Mouse (Mus musculus): ENCODE measurements around the gene Wnt7a. TPM values are rescaled to one million over a fixed set of nuclear protein-coding genes. Genes with fewer than 3 reads are reported as not detected.

Wnt7a gene
- polyA plus RNA-seq, 1 experiment from 2014 or later: 2.5 TPM

- 73% methylated on average over 4 of the region's 4 CpGs for WGBS
- no peak overlapping the region for H3K27ac ChIP-seq (replicated peaks; ENCODE audit: low read depth, low read length)
- H3K4me3 ChIP-seq (ENCODE audit: low read depth, low read length): no peak overlapping the region
- ATAC-seq (ENCODE audit: insufficient number of reproducible peaks, low FRiP score, low TSS enrichment, low read depth) (no peak), DNase-seq (ENCODE audit: low spot score) (no peak)
- no peak overlapping the region for H3K9ac ChIP-seq (ENCODE audit: low read length)
- no peak overlapping the region for H3K4me2 ChIP-seq (ENCODE audit: low read depth, severe bottlenecking)
- H3K27me3 ChIP-seq (ENCODE audit: control insufficient read depth, insufficient read depth, low read length): no peaks in the 10 kb centered on the region
- H3K36me3 ChIP-seq (ENCODE audit: control insufficient read depth, insufficient read depth, low read length): no peaks in the 10 kb centered on the region
- H3K4me1 ChIP-seq (ENCODE audit: control insufficient read depth, insufficient read depth, low read length): no peaks in the 10 kb centered on the region
- H3K9me3 ChIP-seq (ENCODE audit: control insufficient read depth, low read length): no peaks in the 10 kb centered on the region
Observed at GRCm38 (mm10) chr6:91424151-91424550, 13.0 kb upstream of the Wnt7a start.

GRCm38 (mm10) chr6:91421629-91422028 is 10.5 kb upstream of the Wnt7a start:
- Histone ChIP-seq H3K27me3 (ENCODE audit: control insufficient read depth, insufficient read depth, low read length) (no peaks in the 10 kb centered on the region), H3K9me3 (ENCODE audit: control insufficient read depth, low read length) (no peaks in the 10 kb centered on the region), H3K9ac (ENCODE audit: low read length) (no peak overlapping the region), H3K4me3 (ENCODE audit: low read depth, low read length) (no peak overlapping the region), H3K27ac (replicated peaks; ENCODE audit: low read depth, low read length) (no peak overlapping the region), H3K4me1 (ENCODE audit: control insufficient read depth, insufficient read depth, low read length) (no peaks in the 10 kb centered on the region), H3K4me2 (ENCODE audit: low read depth, severe bottlenecking) (no peak overlapping the region), H3K36me3 (ENCODE audit: control insufficient read depth, insufficient read depth, low read length) (no peaks in the 10 kb centered on the region)
- 69% methylated on average over 4 of the region's 4 CpGs for WGBS
- ATAC-seq (ENCODE audit: insufficient number of reproducible peaks, low FRiP score, low TSS enrichment, low read depth) (no peak), DNase-seq (ENCODE audit: low spot score) (no peak)

GRCm38 (mm10) chr6:91417291-91417845 is 6.2 kb upstream of the Wnt7a start:
- no peak overlapping the region for H3K27ac ChIP-seq (replicated peaks; ENCODE audit: low read depth, low read length)
- no peak overlapping the region for H3K9ac ChIP-seq (ENCODE audit: low read length)
- H3K4me2 ChIP-seq (ENCODE audit: low read depth, severe bottlenecking): no peak overlapping the region
- H3K4me1 ChIP-seq (ENCODE audit: control insufficient read depth, insufficient read depth, low read length): no peaks in the 10 kb centered on the region
- H3K36me3 ChIP-seq (ENCODE audit: control insufficient read depth, insufficient read depth, low read length): no peaks in the 10 kb centered on the region
- WGBS: 73% methylated on average over 5 of the region's 5 CpGs
- no peak for DNase-seq (ENCODE audit: low spot score)
- H3K27me3 ChIP-seq (ENCODE audit: control insufficient read depth, insufficient read depth, low read length): peaks cover 20% of the 10 kb centered on the region
- no peak overlapping the region for H3K4me3 ChIP-seq (ENCODE audit: low read depth, low read length)
- no peaks in the 10 kb centered on the region for H3K9me3 ChIP-seq (ENCODE audit: control insufficient read depth, low read length)
- ATAC-seq (ENCODE audit: insufficient number of reproducible peaks, low FRiP score, low TSS enrichment, low read depth): no peak

- 76% methylated on average over 4 of the region's 4 CpGs for WGBS
- H3K27me3 ChIP-seq (ENCODE audit: control insufficient read depth, insufficient read depth, low read length): peaks cover 32% of the 10 kb centered on the region
- DNase-seq (ENCODE audit: low spot score): no peak
Observed at GRCm38 (mm10) chr6:91416146-91416545, 5.0 kb upstream of the Wnt7a start.

GRCm38 (mm10) chr6:91414890-91415289 is 3.7 kb upstream of the Wnt7a start:
- Histone ChIP-seq H3K9me3 (ENCODE audit: control insufficient read depth, low read length) (no peaks in the 10 kb centered on the region), H3K36me3 (ENCODE audit: control insufficient read depth, insufficient read depth, low read length) (no peaks in the 10 kb centered on the region), H3K4me3 (ENCODE audit: low read depth, low read length) (no peak overlapping the region), H3K27me3 (ENCODE audit: control insufficient read depth, insufficient read depth, low read length) (peaks cover 45% of the 10 kb centered on the region), H3K9ac (ENCODE audit: low read length) (no peak overlapping the region), H3K27ac (replicated peaks; ENCODE audit: low read depth, low read length) (no peak overlapping the region), H3K4me2 (ENCODE audit: low read depth, severe bottlenecking) (no peak overlapping the region), H3K4me1 (ENCODE audit: control insufficient read depth, insufficient read depth, low read length) (peaks cover 12% of the 10 kb centered on the region)
- ATAC-seq (ENCODE audit: insufficient number of reproducible peaks, low FRiP score, low TSS enrichment, low read depth) (no peak), DNase-seq (ENCODE audit: low spot score) (peak; percentile 79)
- 4% methylated on average over 4 of the region's 4 CpGs for WGBS

More at GRCm38 (mm10) chr6:91416146-91416545, 5.0 kb upstream of the Wnt7a start:
- no peak overlapping the region for H3K27ac ChIP-seq (replicated peaks; ENCODE audit: low read depth, low read length)
- H3K9me3 ChIP-seq (ENCODE audit: control insufficient read depth, low read length): no peaks in the 10 kb centered on the region
- no peaks in the 10 kb centered on the region for H3K36me3 ChIP-seq (ENCODE audit: control insufficient read depth, insufficient read depth, low read length)
- no peak for ATAC-seq (ENCODE audit: insufficient number of reproducible peaks, low FRiP score, low TSS enrichment, low read depth)
- no peak overlapping the region for H3K9ac ChIP-seq (ENCODE audit: low read length)
- peaks cover 5% of the 10 kb centered on the region; the same call in 1 of the 2 replicates for H3K4me1 ChIP-seq (ENCODE audit: control insufficient read depth, insufficient read depth, low read length)
- no peak overlapping the region for H3K4me2 ChIP-seq (ENCODE audit: low read depth, severe bottlenecking)
- no peak overlapping the region for H3K4me3 ChIP-seq (ENCODE audit: low read depth, low read length)

GRCm38 (mm10) chr6:91411369-91411981 is 312 bp upstream of the Wnt7a start:
- Histone ChIP-seq H3K27ac (replicated peaks; ENCODE audit: low read depth, low read length) (no peak overlapping the region), H3K4me2 (ENCODE audit: low read depth, severe bottlenecking) (peak overlapping the region; percentile 87), H3K4me1 (ENCODE audit: control insufficient read depth, insufficient read depth, low read length) (peaks cover 12% of the 10 kb centered on the region), H3K9ac (ENCODE audit: low read length) (0 out of 2 replicates have a peak overlapping the region, but pooled peaks have one; percentile 7), H3K9me3 (ENCODE audit: control insufficient read depth, low read length) (no peaks in the 10 kb centered on the region), H3K4me3 (ENCODE audit: low read depth, low read length) (peak overlapping the region; percentile 42), H3K36me3 (ENCODE audit: control insufficient read depth, insufficient read depth, low read length) (no peaks in the 10 kb centered on the region), H3K27me3 (ENCODE audit: control insufficient read depth, insufficient read depth, low read length) (peaks cover 65% of the 10 kb centered on the region)
- under 1% methylated on average over 25 of the region's 47 CpGs for WGBS
- DNase-seq (ENCODE audit: low spot score) (peak; percentile 87), ATAC-seq (ENCODE audit: insufficient number of reproducible peaks, low FRiP score, low TSS enrichment, low read depth) (no peak)

- Histone ChIP-seq H3K4me1 (ENCODE audit: control insufficient read depth, insufficient read depth, low read length) (peaks cover 12% of the 10 kb centered on the region), H3K4me2 (ENCODE audit: low read depth, severe bottlenecking) (peak overlapping the region; percentile 87), H3K36me3 (ENCODE audit: control insufficient read depth, insufficient read depth, low read length) (no peaks in the 10 kb centered on the region), H3K9me3 (ENCODE audit: control insufficient read depth, low read length) (no peaks in the 10 kb centered on the region), H3K27ac (replicated peaks; ENCODE audit: low read depth, low read length) (no peak overlapping the region), H3K9ac (ENCODE audit: low read length) (no peak overlapping the region), H3K27me3 (ENCODE audit: control insufficient read depth, insufficient read depth, low read length) (peaks cover 65% of the 10 kb centered on the region), H3K4me3 (ENCODE audit: low read depth, low read length) (peak overlapping the region; percentile 42)
- DNase-seq (ENCODE audit: low spot score) (peak; percentile 34), ATAC-seq (ENCODE audit: insufficient number of reproducible peaks, low FRiP score, low TSS enrichment, low read depth) (no peak)
- under 1% methylated on average over 26 of the region's 26 CpGs for WGBS
Observed at GRCm38 (mm10) chr6:91410168-91410780, 889 bp downstream of the Wnt7a start.

GRCm38 (mm10) chr6:91409448-91410167 is 1.6 kb downstream of the Wnt7a start:
- peaks cover 64% of the 10 kb centered on the region for H3K27me3 ChIP-seq (ENCODE audit: control insufficient read depth, insufficient read depth, low read length)

More at GRCm38 (mm10) chr6:91409448-91410167, 1.6 kb downstream of the Wnt7a start:
- DNase-seq (ENCODE audit: low spot score) (peak; percentile 63), ATAC-seq (ENCODE audit: insufficient number of reproducible peaks, low FRiP score, low TSS enrichment, low read depth) (no peak)
- Histone ChIP-seq H3K27ac (replicated peaks; ENCODE audit: low read depth, low read length) (no peak overlapping the region), H3K9ac (ENCODE audit: low read length) (no peak overlapping the region), H3K4me3 (ENCODE audit: low read depth, low read length) (peak overlapping the region; percentile 42), H3K4me2 (ENCODE audit: low read depth, severe bottlenecking) (peak overlapping the region; percentile 10), H3K9me3 (ENCODE audit: control insufficient read depth, low read length) (no peaks in the 10 kb centered on the region), H3K36me3 (ENCODE audit: control insufficient read depth, insufficient read depth, low read length) (no peaks in the 10 kb centered on the region), H3K4me1 (ENCODE audit: control insufficient read depth, insufficient read depth, low read length) (peaks cover 12% of the 10 kb centered on the region)
- under 1% methylated on average over 34 of the region's 34 CpGs for WGBS

Measured in limb, embryonic 11.5 days (tissue).